Mouse (Mus musculus) kidney, postnatal 10 days (tissue): ENCODE results near the gene Arid5b.

Experiments used
- DNase-seq: peaks from one replicate; pipeline ENCODE4 v3.0.0; 2021; ENCODE audit warnings: mixed read lengths

The Arid5b gene

DNA sequence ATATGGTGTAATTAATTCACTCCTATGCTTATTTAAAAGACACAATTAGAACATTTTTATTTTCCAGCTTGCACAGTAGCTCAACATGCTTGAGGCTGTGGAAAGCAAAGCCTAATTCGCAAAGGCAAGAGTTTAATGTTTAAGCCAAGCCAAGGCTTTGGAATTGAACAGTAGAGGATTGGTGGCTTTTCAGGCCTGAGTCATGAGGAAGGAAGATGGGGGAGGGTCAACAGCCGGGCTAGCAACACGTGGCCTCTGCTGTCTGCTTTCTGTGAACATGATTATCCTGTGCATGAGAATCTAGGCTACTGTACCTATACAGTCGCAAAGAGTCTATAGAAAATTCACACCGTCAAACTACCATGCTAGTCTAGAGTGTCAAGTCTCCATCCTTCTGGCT, 9.9 kb downstream of the Arid5b start:
- DNase-seq = peak; percentile 69

DNA sequence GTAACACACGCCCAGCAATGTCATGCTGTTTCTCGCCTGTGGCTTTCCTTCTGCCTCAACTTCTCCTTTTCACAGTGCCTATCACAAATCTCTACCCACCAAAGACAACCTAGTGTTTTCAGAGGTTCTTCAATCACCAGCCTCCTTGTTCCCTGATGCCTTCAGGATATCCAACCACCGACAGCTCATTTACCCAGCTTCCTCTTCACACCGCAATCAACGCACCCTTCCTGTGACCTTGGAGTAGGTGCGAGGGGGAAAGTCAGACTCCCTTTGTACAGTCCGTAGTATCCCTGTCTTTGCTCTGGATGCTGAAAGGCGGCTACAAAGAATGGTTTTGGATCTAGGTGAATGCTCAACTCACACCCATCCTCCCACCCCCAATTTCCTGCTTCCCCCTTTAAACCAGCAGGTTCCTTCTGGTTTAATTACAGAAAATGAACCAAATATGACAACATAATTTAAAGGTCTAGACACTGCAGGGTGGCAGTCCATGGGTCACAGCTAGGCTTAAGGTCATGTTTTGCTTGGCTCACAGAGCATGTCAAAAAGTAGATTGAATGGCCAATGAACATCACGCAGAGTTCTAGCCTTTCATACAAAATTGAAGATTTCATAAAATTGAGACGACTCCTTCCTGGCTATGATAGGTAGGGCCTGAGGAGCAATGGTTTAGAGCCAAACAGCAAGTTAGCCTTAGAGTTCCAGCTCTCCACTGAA, 14.4 kb downstream of the Arid5b start:
- DNase-seq = no peak

DNA sequence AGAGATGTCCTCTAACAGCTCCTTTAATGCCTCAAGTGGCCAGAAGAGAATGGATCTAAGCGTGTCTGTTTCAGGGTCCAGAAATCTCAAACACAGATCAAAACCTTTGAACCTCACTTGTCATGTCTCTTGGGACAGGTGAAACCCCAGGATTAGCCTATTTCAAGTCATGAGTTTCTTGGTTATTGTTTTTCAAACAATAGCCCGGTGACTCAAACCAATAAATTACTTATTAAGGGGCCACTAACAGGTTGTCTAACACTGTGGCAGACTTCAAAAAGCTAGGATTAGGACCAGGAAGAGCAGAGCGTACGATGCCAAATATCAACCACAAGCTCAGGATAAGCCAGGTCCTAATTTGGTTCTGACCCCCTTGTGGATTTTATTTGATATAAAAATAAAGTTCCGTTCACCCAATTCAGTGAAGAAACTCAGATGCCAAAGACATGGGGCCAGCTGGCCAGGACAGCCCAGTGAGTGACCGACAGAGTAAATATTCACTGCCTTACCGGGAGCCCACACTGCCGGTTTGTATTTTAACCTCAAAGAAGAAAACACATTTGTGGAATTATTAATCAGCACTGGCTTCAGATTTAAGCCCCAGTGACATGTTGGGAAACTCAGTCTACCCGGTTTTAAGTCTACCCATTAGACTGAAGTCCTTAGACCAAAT, 15.1 kb downstream of the Arid5b start:
- no peak for DNase-seq

- DNase-seq = no peak
Measured at GRCm38 (mm10) chr10:68259601-68260000, 18.9 kb downstream of the Arid5b start.

- no peak for DNase-seq
Measured at GRCm38 (mm10) chr10:68257358-68258056, 21.0 kb downstream of the Arid5b start.

DNA sequence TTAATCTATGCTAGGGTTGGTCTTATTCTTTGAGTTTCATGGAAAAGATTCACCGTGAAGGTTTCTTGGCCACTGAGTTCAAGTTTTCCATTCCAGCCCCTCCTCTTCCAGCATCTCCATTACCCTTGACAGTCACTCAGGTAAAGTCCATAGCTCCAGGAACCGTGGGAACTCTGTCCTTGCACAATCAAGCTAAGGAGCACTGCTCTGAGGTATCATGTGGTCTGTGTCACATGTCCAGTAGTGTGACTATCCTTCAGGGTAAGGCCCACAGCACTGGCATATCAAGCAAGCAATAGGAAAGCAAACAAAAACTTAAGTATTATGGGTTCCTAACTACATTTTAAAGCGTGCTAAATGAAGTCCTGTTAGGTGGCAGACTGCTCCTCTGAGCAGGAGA, 22.4 kb downstream of the Arid5b start:
- DNase-seq = no peak

DNA sequence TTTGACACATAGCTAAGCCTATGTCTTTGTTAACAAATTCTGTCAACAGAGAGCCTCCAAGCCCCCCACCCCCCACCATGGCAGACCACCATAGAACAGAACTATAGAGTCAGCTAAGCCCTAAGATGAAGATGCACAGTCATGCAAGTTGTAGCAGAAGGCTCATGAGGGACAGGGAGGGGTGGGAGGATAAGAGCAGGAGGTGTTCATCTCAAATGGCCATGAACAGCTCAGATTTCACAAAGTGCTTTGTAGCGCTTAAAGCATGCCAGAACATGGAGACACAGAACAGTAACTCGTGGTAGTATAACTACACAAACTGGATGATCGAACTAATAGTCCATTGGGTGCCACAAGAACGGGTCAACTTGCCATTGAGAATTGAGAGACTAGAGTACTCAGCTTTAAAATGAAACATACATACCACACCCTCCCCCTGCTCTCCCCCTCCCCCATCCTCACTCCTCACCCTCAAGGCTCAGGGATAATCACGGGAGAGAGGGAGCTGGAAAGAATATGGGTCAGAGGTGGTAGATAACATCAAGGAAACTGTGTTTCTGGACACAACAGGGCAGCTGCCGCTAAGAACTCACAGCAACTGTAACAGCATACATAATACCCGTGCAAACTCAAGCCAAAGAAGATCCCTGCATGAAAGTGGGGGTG, 25.0 kb downstream of the Arid5b start:
- no peak for DNase-seq

GRCm38 (mm10) chr10:68252650-68253049, 25.9 kb downstream of the Arid5b start:
- DNase-seq = no peak

- DNase-seq = peak; percentile 41
Measured at GRCm38 (mm10) chr10:68249355-68249782, 29.2 kb downstream of the Arid5b start.

- peak; percentile 40 for DNase-seq
Measured at GRCm38 (mm10) chr10:68248281-68249015, 30.1 kb downstream of the Arid5b start.

DNA sequence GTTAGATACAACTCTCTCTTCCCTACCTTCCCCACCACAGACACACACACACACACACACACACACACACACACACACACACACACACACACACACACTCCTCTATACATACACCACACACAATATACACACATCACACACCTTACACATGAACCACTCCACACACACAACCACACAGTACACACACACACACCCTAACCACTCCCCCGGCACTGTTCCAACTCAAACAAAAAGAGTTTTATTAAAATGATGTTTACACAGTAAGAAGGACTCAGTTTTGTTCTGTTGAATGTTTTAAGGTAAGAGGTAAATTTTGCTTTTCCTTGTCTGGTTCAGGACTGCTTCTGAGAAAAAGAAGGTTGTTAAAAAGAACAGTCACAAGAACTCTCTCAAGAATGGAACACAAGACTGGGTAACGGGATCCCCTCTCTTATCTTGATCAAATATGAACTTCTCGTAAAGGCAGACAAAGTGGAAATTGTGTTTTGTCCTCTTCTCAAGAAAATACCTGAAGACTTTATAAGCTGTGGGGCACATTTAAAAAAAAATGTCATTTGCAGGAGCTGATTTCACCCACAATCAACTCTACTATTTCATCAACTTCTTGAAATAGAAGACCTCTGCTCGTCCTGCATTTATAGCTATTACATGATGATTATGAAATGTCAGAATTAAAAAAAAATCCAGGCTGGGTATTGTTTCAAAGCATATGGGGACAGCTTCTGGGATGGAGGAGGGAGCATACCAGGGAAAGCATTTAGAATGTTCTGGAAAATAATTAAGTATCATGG, 30.9 kb downstream of the Arid5b start:
- DNase-seq = no peak

GRCm38 (mm10) chr10:68246603-68247247, 31.8 kb downstream of the Arid5b start:
- no peak for DNase-seq

DNA sequence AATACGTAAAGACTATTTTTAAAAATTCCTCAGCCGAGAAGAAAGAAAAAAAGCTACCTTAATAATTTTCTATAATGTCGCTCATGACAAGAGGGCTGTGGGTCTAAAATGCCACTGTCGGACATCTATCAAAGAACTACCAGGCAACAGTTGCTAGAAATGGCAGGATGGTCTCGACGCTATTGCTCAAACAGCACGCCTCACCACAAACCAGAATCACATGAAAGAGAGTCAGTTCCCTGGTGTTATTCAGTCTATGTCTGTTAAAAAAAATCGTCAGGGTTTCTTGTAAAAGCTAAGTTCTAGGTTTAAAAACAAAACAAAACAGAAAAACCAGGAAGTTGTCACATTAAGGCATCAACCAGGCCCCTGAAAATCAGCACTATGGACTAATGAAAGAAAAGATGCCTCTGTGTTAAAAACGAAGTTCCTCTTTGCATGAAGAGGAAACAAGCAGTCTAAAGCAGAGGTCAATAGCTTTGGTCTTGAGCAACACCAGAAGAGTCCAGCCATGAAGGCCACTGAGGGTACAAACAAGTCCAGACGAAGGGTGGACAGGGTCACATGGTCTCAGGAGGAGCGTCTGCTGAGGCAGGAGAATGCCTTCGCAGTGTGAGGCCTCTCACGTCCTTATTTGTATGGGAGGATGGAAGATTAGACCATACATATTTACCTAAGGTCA, 37.6 kb downstream of the Arid5b start:
- DNase-seq = no peak

- no peak for DNase-seq
Measured at GRCm38 (mm10) chr10:68240094-68240803, 38.3 kb downstream of the Arid5b start.

- DNase-seq = no peak
Measured at GRCm38 (mm10) chr10:68239426-68240070, 39.0 kb downstream of the Arid5b start.

GRCm38 (mm10) chr10:68238707-68239425, 39.7 kb downstream of the Arid5b start:
- no peak for DNase-seq

GRCm38 (mm10) chr10:68238182-68238581, 40.4 kb downstream of the Arid5b start:
- no peak for DNase-seq

DNA sequence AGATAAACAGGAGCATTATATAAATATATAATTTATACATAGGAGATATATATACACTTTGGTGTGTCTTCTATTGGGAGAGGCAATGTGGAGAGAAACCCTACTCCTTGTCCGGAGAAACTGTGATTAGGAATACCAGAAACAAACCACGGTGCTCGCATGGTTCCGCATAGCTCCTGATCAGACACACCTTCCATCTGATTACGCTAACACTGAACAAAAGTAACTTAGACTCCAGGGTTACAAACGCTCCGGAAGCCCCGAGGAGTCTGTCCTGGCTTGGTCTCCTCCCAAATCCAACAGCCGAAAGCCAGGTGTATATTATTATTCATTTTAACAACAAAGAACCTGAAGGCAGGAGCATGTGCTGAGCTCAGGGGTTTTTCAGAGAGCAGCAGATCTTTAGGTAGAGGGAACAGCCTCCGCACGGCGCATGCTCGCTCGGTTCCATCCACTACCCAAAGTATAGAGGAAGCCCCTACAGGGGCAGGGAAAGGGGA, 41.5 kb downstream of the Arid5b start:
- DNase-seq = no peak
